Mouse (Mus musculus) activated CD4-positive, CD25-positive, alpha-beta regulatory T cell (primary cell): ENCODE measurements around the gene Hectd1. TPM values are rescaled to one million over a fixed set of nuclear protein-coding genes. Genes with fewer than 3 reads are reported as not detected.

ENCODE experiments used
- polyA plus RNA-seq, 2 experiments: library from polyadenylated mRNA; unstranded; fragments of 100-300 nt; shearing (Covaris generic); gene quantifications; one replicate each; pipeline ENCODE4 v1.2.1; 2017

Hectd1 gene
- 10 to 100 TPM; 72.9 to 79.0 TPM for polyA plus RNA-seq

DNA sequence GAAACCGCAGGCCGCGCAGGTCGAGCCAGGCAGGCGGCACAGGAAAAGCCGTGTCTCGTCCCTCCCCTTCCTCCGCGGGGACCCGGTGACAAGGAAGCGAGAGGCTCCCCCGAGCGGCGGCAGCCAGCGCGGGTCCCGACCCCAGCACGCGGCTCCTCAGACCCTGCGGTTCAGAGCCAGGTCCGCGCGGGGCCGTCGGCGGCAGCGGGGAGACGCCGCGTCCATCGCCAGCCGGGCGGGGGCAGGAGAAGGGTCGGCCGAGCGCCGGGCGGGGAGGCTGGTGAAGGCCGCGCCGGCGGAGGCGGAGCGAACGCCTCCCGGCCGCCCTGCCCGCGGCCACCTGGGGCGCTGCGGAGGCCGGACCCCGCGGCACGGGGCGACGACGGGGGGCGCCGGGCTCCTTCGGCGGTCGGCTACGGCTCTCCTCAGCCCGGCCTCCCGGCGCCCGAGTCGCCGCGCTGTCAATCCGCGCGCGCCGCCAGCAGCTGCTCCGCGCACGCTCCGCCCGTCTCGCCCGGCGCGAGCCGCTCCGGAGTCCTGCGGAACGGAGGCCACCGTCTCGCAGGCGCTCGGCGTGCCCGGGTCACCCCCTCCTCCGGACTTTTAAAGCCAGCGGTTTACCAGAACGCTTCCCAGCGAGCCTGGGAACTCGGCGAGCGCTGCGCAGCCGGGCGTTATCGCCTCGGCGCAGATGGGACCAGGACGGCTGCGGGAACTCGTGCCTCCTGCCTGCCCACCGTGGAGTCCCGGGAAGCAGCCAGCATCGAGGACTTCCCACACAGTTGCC, at the start of gene Hectd1:
Gene Hectd1, minus strand, starts transcription at position 247 of the 787 bp plus-strand sequence.

Other genes starting within 250 kb of the Hectd1 start
- gene Coch, start 236.2 kb downstream of the Hectd1 start, polyA plus RNA-seq = under 1 TPM in 1 of 2 experiments, not detected in 1; 0.07 TPM
- gene Ap4s1, start 138.5 kb downstream of the Hectd1 start, polyA plus RNA-seq = 10 to 100 TPM; 46.7 to 51.6 TPM
- 10 to 100 TPM; 38.1 to 41.6 TPM for gene Strn3, start 137.6 kb downstream of the Hectd1 start, polyA plus RNA-seq
- 1 to 10 TPM; 4.6 to 7.9 TPM for gene Heatr5a, start 141.8 kb upstream of the Hectd1 start, polyA plus RNA-seq
- gene Dtd2, start 177.0 kb upstream of the Hectd1 start, polyA plus RNA-seq = 10 to 100 TPM; 13.9 to 14.0 TPM
- gene Gpr33, start 198.5 kb upstream of the Hectd1 start, polyA plus RNA-seq = not detected